Mouse (Mus musculus) testis, postnatal 14 days (tissue): ENCODE measurements around the gene Pkib.

Experiments used
- DNase-seq: peaks from one replicate; pipeline ENCODE4 v3.0.0; 2021; ENCODE audit warnings: low spot score

The Pkib gene

DNA sequence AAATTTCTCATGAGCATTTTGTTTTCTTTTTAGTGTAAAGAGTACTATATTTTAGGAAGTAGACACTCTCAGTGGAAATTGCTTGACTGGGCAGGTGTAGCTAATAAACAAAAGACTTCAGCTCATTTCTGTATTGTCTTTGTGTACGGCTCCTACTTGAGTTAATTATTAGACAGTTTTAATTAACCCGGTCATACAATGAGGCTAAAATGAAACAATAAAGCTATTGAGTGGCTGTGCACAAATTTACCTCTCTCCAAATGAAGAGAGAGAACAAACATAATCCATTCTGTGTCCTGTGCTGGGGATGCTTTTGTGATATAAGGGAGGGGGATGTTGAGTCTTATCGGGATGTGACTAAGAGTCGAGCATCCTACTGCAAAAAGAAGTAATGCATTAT, 109.0 kb downstream of the Pkib start:
- DNase-seq: no peak

DNA sequence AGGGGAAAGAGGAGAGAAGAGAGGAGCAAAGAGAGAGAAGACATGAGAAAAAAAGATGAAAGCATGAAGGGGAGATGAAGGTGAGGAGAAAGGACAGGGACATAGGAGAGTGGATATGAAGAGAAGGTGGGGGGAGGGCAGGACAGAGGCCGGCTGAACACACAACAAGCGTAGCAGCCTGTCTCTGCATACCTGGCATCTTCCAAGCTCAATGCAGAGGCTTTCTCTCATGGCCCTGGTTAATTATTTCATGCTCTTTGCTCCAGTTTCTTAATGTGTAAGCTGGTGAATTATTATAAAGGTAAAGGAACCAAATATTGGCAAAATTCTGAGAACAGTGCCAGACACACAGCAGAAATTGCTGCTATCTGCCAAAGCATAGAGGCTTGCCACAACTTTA, 109.6 kb downstream of the Pkib start:
- no peak for DNase-seq

DNA sequence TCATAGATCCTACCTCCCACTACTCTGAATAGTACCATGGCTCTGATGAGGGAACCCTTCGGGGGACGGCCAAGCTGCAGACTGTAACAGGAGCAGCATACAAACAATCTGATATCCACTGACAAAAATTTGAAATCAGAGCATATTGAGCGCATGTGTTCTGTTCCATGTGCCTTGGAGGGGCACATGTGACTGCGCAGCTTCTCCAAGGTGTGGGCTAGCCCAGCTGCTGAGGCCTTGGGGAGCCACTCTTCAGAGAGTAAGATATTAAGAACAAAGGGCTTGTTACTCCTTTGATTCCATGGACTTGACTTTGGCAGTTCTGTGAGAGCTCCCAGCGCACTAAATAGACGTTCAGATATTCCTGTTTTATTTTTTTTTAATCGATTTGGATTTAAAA, 111.3 kb downstream of the Pkib start:
- no peak for DNase-seq

DNA sequence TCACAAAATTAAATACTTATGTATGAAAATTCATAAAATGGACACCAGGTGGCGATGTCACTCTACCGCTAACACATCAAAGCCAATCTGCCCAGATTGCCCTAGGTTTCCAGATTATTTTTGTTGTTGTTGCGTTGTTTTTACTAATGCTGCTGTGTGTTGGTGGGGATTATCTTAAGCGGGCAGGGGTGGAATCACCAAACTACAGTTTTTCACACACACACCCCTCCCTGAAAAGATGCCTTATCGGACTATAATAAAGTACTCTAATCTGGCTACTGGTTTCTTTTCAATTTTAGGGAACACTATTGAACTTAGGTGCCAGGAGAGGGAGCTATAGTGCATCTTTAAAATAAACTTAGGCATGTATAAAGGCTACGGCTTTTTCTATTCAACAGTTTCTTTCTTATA, 111.8 kb downstream of the Pkib start:
- DNase-seq: no peak

DNA sequence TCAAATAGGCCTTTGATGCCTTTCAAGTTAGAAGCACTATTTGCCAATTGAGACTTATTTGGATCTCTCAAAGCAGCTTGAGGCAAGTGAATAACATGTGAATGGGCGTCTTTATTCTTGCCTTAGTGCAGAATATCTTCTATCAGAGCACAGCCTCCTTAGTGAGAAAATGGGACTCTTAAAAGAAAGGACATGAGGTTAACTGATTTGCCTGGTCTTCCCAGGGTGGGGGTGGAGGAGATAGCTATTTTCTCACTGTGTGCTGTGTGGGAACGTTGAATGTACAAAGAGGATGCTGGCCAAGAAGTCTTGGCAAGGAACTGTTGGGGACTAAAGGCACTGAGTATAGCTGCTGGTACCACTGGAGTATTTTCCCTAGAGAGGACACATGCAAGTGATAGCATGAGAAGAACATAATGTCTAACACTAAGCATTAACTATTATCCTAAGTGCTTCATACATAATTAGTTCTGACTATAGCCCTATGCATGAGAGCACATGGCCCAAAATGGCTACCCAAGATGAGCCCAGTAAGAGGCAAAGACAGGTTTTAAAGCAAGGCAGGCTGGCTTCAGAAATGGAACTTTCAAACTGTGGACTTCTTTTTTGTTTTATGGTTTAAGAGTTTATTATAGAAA, 112.5 kb downstream of the Pkib start:
- no peak for DNase-seq

DNA sequence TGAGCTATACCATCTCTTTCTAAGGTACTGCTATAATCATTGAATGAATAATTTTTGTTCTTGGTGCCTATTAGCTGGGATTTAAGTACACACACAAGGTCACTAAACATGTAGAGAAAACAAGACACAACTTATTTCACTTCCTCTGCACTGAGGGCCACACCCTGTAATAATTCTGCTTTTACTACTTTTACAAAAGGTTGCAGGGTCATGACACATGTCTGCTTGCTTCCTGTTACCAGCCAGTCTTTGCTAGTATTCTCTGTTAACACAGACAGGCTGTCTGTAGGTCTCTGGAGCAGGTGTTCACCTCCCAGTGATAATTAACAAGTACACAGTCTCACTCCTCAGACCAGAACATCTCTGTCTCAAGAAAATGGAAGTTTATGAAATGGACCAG, 113.7 kb downstream of the Pkib start:
- DNase-seq: no peak

DNA sequence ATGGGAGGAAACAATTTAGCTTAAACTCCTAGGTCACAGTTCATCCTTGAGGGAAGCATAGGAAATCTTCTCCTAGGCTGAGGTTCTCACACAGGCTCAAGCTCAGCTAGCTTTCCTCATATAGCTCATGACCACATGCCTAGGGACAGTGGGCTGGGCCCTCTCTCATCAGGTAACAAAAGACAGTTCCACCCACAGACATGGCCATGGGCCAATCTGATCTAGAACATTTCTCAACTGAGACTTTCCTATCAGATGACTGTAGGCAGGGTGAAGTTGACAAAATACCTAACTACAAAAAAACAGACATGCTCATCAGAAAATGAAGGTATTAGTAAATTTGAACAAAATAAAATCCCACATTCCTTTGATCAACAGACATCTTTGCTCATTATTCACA, 115.3 kb downstream of the Pkib start:
- DNase-seq: no peak

DNA sequence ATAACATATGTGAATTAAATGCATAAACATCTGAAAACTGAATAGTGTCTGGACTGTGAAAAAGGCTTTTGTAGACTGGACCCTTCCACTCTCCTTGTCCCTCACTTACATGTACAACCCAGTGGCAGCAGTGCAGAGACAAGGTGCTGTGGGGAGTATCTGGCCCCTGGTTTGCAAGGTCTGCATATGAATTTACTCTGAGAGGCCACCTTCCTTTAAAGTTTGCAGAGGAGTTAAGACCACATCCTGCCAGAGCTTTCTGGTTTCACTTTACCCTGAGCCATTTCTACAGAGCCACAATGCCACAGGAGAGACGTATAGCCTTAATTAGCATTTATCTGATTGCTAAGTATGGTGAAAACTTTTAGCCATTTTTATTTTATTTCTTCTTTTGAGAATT, 121.6 kb downstream of the Pkib start:
- DNase-seq: no peak

DNA sequence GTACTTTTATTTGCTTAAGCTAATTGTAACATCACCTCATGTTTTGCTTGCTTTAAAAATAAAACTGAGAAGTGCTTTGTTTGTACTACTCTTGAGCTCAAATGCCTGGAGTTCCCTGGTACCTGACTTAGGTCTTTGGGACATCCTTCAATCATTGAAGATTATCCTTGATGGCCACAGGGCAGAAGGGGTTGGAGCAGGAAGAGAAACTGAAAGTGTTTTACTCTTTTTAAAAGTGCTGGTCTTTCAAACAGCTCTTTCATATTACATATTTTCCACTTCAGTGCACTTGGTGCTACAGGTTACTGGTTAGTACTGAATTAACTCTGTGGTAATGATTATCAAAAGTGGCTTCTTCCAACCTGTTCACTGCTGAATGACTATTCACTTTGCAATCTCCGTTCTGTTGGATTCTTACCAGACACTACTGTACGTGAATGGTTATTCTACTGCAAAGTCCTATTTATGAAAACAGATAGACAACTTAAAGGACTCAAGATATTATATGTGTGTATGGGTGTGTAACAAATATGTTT, 123.5 kb downstream of the Pkib start:
- no peak for DNase-seq

DNA sequence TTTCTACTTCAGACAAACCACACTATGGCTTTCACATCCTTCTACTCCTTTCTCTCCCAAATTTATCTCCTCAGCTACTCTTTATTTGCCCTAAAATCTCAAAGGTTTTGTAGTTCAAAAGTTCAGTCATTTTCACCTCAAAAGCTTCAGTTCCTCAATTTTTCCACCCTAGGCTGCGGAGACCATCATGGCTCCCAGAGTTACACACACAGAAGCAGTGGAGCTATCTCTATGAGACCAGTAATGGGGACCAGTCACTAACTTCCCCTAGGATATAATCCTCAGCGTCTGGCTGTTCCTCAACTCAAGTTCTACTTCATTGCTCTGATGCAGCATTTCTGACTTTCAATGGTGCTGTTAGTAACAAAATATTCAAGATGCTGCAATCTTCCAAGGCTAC, 127.2 kb downstream of the Pkib start:
- DNase-seq: no peak

DNA sequence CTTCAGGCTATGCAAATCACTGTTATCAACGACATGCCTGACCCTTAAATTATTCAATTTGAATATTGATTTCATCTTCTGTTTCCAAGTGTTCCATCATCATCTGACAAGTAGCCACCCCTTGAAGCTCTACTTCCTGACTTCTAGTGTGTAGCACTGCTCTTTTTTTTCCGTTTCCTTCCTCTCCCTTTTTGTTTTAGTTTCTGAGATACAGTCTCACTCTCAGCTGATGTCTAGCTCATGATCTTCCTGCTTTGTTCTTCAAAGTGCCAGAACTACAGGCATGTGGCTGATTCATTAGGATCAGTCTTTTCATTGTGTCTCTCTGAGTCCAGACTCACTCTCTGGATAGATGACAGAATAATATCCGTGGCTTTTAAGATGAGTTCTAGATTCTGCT, 128.9 kb downstream of the Pkib start:
- DNase-seq: no peak

DNA sequence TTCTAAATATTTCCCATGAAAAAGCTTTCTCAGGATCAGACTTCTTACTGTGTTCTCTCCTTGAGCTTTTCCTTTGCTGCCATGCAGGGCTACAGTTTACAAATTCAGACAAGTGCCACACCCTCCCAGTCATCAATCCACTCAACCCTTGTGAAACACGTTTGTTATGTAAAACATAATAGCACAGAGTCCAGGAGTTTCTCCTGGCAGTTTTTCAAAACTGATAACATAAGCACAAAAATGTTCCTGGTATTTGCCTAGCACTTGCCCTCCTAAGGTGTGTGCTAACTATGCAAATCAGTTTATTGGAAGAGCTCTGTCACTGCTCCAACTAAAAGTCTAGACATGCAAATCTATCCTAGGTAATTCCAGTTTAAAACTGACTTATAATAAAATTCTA, 131.3 kb downstream of the Pkib start:
- DNase-seq: no peak

DNA sequence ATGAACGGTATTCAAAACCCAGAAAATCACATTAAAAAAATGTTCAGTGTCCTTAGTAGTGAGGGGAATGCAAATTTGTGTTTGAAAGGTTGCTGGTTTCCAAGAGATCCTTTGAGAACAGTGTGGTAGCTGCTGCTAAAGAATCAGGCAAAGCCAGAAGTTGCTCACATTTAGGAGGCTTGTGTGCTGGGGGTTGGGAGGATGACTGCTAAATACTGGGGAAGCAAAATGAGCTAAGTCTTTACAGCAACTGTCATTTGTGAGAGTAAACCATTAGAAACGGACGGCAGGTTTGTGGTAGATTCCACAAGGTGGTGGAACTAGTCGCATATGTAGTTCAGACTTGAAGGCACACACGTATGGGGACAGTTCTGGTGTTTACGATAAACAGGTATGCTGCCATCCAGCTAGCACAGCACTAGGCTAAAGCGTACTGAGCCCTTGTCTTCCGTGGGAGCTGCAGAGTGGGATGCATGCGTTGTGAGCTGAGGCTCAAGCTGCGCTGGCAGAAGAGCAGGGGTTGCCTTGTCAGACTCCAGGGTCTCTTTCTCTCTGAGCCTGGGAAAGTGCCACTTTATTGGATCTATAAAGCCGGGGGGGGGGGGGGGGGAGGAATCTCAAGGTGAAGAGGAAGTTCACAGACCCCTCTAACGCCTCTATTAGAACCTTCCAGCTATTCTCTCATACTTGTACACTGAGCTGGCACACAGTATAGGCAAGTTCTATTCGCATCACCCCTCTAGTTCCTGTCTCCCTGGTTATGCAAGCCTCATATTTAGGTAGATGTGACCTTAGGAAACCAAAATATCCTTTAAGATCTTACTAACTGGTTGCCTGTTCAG, 151.7 kb downstream of the Pkib start:
- no peak for DNase-seq

DNA sequence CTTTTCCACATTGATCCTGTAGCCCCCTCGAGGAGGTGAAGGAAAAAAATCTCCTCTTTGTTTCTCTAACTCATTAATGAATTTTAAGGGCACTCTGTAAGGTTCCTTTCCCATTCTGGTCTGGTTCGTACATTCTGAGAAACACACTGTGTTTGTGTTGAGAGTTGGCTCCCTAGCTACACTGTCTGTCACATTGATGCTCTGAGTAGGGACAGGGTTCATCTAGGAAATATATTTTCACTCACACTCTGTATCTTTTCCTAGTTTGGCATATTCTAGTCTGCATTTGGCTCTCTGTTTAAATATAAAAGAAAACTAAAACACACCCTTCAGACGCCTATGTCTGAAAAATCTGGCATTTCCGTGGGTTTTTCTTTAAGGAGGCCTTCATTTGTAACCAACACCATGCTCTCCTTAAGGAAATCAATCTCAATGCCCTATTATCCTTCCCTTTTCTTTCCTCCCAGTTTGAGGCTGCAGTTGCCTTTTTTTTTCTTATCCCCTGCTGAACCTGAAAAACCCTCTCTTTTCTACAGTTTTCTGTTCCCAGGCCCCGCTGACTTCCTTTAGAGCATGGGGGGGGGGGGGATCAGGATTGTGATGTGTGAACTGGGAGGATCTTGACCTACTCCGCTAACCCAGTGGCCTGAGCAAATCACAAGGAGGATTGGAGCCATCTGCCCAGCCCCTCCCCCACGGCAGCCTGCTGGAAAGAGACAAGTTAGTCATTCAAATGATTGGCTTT, 152.5 kb downstream of the Pkib start:
- peak; percentile 25 for DNase-seq

DNA sequence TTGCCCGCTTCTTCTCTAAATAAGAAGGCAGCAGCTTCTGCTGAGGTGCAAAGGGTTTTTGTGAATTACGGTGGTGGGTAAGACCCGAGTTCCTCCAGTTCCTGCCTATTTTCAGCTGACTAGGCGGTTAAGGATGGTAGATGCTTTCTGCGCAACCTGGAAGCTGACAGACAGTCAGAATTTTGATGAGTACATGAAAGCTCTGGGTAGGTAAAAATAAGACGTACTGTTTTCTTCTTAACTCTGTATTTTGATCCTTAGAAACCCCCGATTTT, 153.0 kb downstream of the Pkib start, which contains the start of gene Fabp7:
TSS of gene Fabp7 (plus strand) at position 6 of the 275 bp plus-strand sequence.
- DNase-seq: no peak

DNA sequence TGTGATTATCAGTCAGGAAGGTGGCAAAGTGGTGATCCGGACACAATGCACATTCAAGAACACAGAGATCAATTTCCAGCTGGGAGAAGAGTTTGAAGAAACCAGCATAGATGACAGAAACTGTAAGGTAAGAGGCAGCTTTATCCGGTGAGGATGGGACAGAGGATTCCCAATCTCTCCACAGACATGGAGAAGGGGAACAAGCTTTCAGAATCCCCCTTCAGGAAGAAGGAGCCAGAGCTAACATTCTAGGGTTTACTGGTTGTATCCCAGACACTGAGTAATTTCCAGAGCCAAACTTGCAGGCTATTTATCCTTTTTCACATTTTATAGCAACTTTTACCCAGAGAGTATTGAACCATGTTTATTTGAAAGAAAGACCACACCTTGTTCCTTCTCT, 153.8 kb downstream of the Pkib start:
- DNase-seq: no peak
